Mouse (Mus musculus): ENCODE data around the gene Zfp982.
"Not testable (repeated sequence)": the region's sequence is repeated elsewhere in the genome, so short reads cannot be mapped to it uniquely, and the experiment has no call there.

The Zfp982 gene

GRCm38 (mm10) chr4:147492117-147492516 is at the start of gene Zfp982:
TSS of gene Zfp982 (plus strand) at chr4:147492417.
- not testable (repeated sequence) for DNase-seq

- not testable (repeated sequence) for DNase-seq
Observed at GRCm38 (mm10) chr4:147442649-147443553, 49.3 kb upstream of the Zfp982 start.

GRCm38 (mm10) chr4:147443554-147443927 is 48.7 kb upstream of the Zfp982 start:
- not testable (repeated sequence) for DNase-seq

- not testable (repeated sequence) for DNase-seq
Observed at GRCm38 (mm10) chr4:147445371-147445770, 46.8 kb upstream of the Zfp982 start.

- DNase-seq = no peak
Observed at GRCm38 (mm10) chr4:147448358-147448757, 43.9 kb upstream of the Zfp982 start.

GRCm38 (mm10) chr4:147449099-147449581 is 43.1 kb upstream of the Zfp982 start:
- no peak for DNase-seq

GRCm38 (mm10) chr4:147449986-147450385 is 42.2 kb upstream of the Zfp982 start:
- not testable (repeated sequence) for DNase-seq

GRCm38 (mm10) chr4:147467207-147467606 is 25.0 kb upstream of the Zfp982 start:
- DNase-seq = not testable (repeated sequence)

GRCm38 (mm10) chr4:147498772-147499613 is 6.8 kb downstream of the Zfp982 start:
- not testable (repeated sequence) for DNase-seq

- DNase-seq = no peak
Observed at GRCm38 (mm10) chr4:147509174-147509573, 17.0 kb downstream of the Zfp982 start.

GRCm38 (mm10) chr4:147518981-147519380 is 26.8 kb downstream of the Zfp982 start:
- DNase-seq = no peak

- no peak for DNase-seq
Observed at GRCm38 (mm10) chr4:147520100-147520499, 27.9 kb downstream of the Zfp982 start.

GRCm38 (mm10) chr4:147525125-147525524 is 32.9 kb downstream of the Zfp982 start:
- no peak for DNase-seq

- DNase-seq = no peak
Observed at GRCm38 (mm10) chr4:147530366-147530765, 38.1 kb downstream of the Zfp982 start.

GRCm38 (mm10) chr4:147535916-147536315 is 43.7 kb downstream of the Zfp982 start:
- not testable (repeated sequence) for DNase-seq

- DNase-seq = no peak
Observed at GRCm38 (mm10) chr4:147537702-147538101, 45.5 kb downstream of the Zfp982 start.

- not testable (repeated sequence) for DNase-seq
Observed at GRCm38 (mm10) chr4:147539918-147540317, 47.7 kb downstream of the Zfp982 start, which contains the start of gene Gm16503. TSS of gene Gm16503 (plus strand) at chr4:147540218.

GRCm38 (mm10) chr4:147541105-147541504 is 48.9 kb downstream of the Zfp982 start:
- DNase-seq = no peak

GRCm38 (mm10) chr4:147553071-147553470 is 60.9 kb downstream of the Zfp982 start, which contains the start of gene Zfp985:
TSS of gene Zfp985 (plus strand) at chr4:147553277.
- DNase-seq = not testable (repeated sequence)

- not testable (repeated sequence) for DNase-seq
Observed at GRCm38 (mm10) chr4:147554361-147554760, 62.1 kb downstream of the Zfp982 start.

GRCm38 (mm10) chr4:147556921-147557320 is 64.7 kb downstream of the Zfp982 start:
- DNase-seq = not testable (repeated sequence)

GRCm38 (mm10) chr4:147558011-147558410 is 65.8 kb downstream of the Zfp982 start:
- not testable (repeated sequence) for DNase-seq

- DNase-seq = not testable (repeated sequence)
Observed at GRCm38 (mm10) chr4:147559096-147559495, 66.9 kb downstream of the Zfp982 start.
